Comparison of ENCODE assay signal across 14 mouse cellular contexts in the genomic region with DNA sequence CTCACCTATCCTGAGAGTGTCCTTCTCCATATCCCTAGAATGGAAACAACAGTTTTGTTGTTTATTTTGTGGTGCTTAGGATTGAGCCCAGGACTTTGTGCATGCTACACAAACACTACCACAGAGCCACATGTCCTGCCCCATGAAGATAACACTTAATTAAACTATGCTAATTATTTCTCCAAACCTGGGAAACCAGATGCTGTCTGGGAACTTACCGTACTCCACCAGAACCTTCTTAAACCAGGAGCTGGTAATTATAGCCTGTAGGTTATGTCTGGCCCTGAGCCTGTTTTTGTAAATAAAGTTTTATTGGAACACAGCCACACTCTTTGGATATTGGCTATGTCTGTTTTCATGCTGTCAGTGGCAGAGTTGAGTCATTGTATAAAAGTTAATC. TPM values are rescaled to one million over a fixed set of nuclear protein-coding genes. Genes with fewer than 3 reads are reported as not detected.
DNase-seq lines count a peak whose midpoint lies in the region; ATAC-seq and TF ChIP-seq lines count a peak whose summit lies in the region.
"Had no signal": no experiment of that assay in that cellular context is flagged by ENCODE, and none has a peak within 500 bp of the region (broad histone marks: within the 10 kb centered on the region; RNA-seq: fewer than 3 reads in every experiment).

No protein-coding gene starts in this region.

- DNase-seq in intestine, embryonic 14.5 days (ENCODE audit: low spot score): no peak
- DNase-seq in liver, embryonic 14.5 days (ENCODE audit: low read depth in 3 of 3, low spot score in 3 of 3): no peak
- no peak for DNase-seq in embryo, embryonic 10 days (ENCODE audit: low spot score)
- DNase-seq: adrenal gland, postnatal 10 days; cerebellum, postnatal 25 days; kidney, adult 8-10 months; thymus, adult 18-20 months had no signal

- no peak overlapping the region for H3K27ac ChIP-seq in intestine, embryonic 14.5 days (ENCODE audit: low read depth)
- no peak overlapping the region for H3K27ac ChIP-seq in intestine, embryonic 15.5 days
- H3K27ac ChIP-seq in embryonic facial prominence, embryonic 13.5 days: peak overlapping the region; percentile 78; the same call in 1 of the 2 replicates
- peak overlapping the region; percentile 100 for H3K27ac ChIP-seq in liver, embryonic 14.5 days
- H3K27ac ChIP-seq: left cerebral cortex, adult 2 months; midbrain, embryonic 12.5 days had no signal

- H3K4me3 ChIP-seq in erythroblast, embryonic 14.5 days (replicated peaks): peak overlapping the region; percentile 85
- H3K4me3 ChIP-seq in intestine, embryonic 14.5 days (ENCODE audit: low read depth, low read length): no peak overlapping the region
- H3K4me3 ChIP-seq in intestine, embryonic 15.5 days (replicated peaks): no peak overlapping the region
- H3K4me3 ChIP-seq in embryonic facial prominence, embryonic 13.5 days: no peak overlapping the region
- H3K4me3 ChIP-seq in liver, embryonic 14.5 days (ENCODE audit: insufficient read depth in 1 of 2, low read depth in 2 of 2, low read length in 2 of 2): peak overlapping the region; percentile 96 to 97
- H3K4me3 ChIP-seq: left cerebral cortex, adult 2 months; midbrain, embryonic 12.5 days had no signal

- WGBS in intestine, embryonic 14.5 days: 80% methylated on average over 1 of the region's 1 CpGs
- 78% methylated on average over 1 of the region's 1 CpGs for WGBS in intestine, embryonic 15.5 days
- WGBS in embryonic facial prominence, embryonic 13.5 days: 37% methylated on average over 1 of the region's 1 CpGs
- 60% methylated on average over 1 of the region's 1 CpGs for WGBS in liver, embryonic 14.5 days (ENCODE audit: insufficient replicate concordance)

- H3K9ac ChIP-seq in intestine, embryonic 14.5 days (ENCODE audit: low read length): no peak overlapping the region
- H3K9ac ChIP-seq in intestine, embryonic 15.5 days: no peak overlapping the region
- no peak overlapping the region for H3K9ac ChIP-seq in embryonic facial prominence, embryonic 13.5 days
- peak overlapping the region; percentile 99 for H3K9ac ChIP-seq in liver, embryonic 14.5 days (replicated peaks)
- H3K9ac ChIP-seq: midbrain, embryonic 12.5 days had no signal

- H3K9me3 ChIP-seq in erythroblast, embryonic 14.5 days (ENCODE audit: control insufficient read depth, low read length): no peaks in the 10 kb centered on the region
- no peaks in the 10 kb centered on the region for H3K9me3 ChIP-seq in intestine, embryonic 14.5 days (ENCODE audit: control insufficient read depth, low read length)
- no peaks in the 10 kb centered on the region for H3K9me3 ChIP-seq in intestine, embryonic 15.5 days
- no peaks in the 10 kb centered on the region for H3K9me3 ChIP-seq in embryonic facial prominence, embryonic 13.5 days
- H3K9me3 ChIP-seq in liver, embryonic 14.5 days (ENCODE audit: control insufficient read depth, low read length): no peaks in the 10 kb centered on the region
- H3K9me3 ChIP-seq: midbrain, embryonic 12.5 days had no signal

- ATAC-seq in erythroblast, adult 5-6 weeks (replicated peaks; ENCODE audit: low FRiP score, poor library complexity, severe bottlenecking): no peak
- no peak for ATAC-seq in intestine, embryonic 14.5 days (replicated peaks; ENCODE audit: low FRiP score, low TSS enrichment, low read depth)
- no peak for ATAC-seq in intestine, embryonic 15.5 days
- no peak for ATAC-seq in embryonic facial prominence, embryonic 13.5 days (ENCODE audit: insufficient number of reproducible peaks, insufficient read depth, low FRiP score, low TSS enrichment, low read depth)
- no peak for ATAC-seq in liver, embryonic 14.5 days (ENCODE audit: insufficient read depth)
- ATAC-seq in inflammation-experienced regulatory T-cells, adult 6 months: no peak

- peaks cover 78% of the 10 kb centered on the region for H3K36me3 ChIP-seq in erythroblast, embryonic 14.5 days (ENCODE audit: control insufficient read depth)
- H3K36me3 ChIP-seq in intestine, embryonic 14.5 days (ENCODE audit: control insufficient read depth, insufficient read depth, low read length): 0 out of 2 replicates have a peak, but pooled peaks cover 3% of the 10 kb centered on the region
- no peaks in the 10 kb centered on the region for H3K36me3 ChIP-seq in intestine, embryonic 15.5 days
- H3K36me3 ChIP-seq in embryonic facial prominence, embryonic 13.5 days: no peaks in the 10 kb centered on the region
- H3K36me3 ChIP-seq in liver, embryonic 14.5 days (replicated peaks; ENCODE audit: control insufficient read depth, insufficient read depth, low read depth): peaks cover 51% of the 10 kb centered on the region
- H3K36me3 ChIP-seq: midbrain, embryonic 12.5 days had no signal

- TF ChIP-seq CTCF in liver, embryonic 14.5 days (IDR thresholded peaks at IDR 0.05; ENCODE audit: low read depth): no peak

- no peak for TF ChIP-seq EP300 in liver, embryonic 14.5 days (IDR thresholded peaks at IDR 0.05; ENCODE audit: low read depth)

- H3K4me1 ChIP-seq in erythroblast, embryonic 14.5 days (ENCODE audit: control insufficient read depth): peaks cover 82% of the 10 kb centered on the region
- H3K4me1 ChIP-seq in intestine, embryonic 14.5 days (replicated peaks; ENCODE audit: control insufficient read depth, insufficient read depth, low read length): peaks cover 30% of the 10 kb centered on the region; the same call in 1 of the 2 replicates
- peaks cover 25% of the 10 kb centered on the region for H3K4me1 ChIP-seq in intestine, embryonic 15.5 days (replicated peaks)
- H3K4me1 ChIP-seq in embryonic facial prominence, embryonic 13.5 days: peaks cover 64% of the 10 kb centered on the region
- H3K4me1 ChIP-seq in liver, embryonic 14.5 days (replicated peaks; ENCODE audit: control insufficient read depth in 2 of 2, insufficient read depth in 2 of 2, low read length in 1 of 2): peaks cover 44 to 64% of the 10 kb centered on the region in 2 experiments

- no peaks in the 10 kb centered on the region for H3K27me3 ChIP-seq in erythroblast, embryonic 14.5 days (ENCODE audit: control insufficient read depth)
- H3K27me3 ChIP-seq in intestine, embryonic 14.5 days (replicated peaks; ENCODE audit: control insufficient read depth, insufficient read depth, low read length): no peaks in the 10 kb centered on the region
- H3K27me3 ChIP-seq in intestine, embryonic 15.5 days (replicated peaks): no peaks in the 10 kb centered on the region
- H3K27me3 ChIP-seq in embryonic facial prominence, embryonic 13.5 days: no peaks in the 10 kb centered on the region
- no peaks in the 10 kb centered on the region for H3K27me3 ChIP-seq in liver, embryonic 14.5 days (ENCODE audit: control insufficient read depth, insufficient read depth, low read length)

- H3K4me2 ChIP-seq in intestine, embryonic 14.5 days (ENCODE audit: low read length): peak overlapping the region; percentile 3; the same call in 1 of the 2 replicates
- H3K4me2 ChIP-seq in intestine, embryonic 15.5 days (replicated peaks): no peak overlapping the region
- peak overlapping the region; percentile 77; the same call in 1 of the 2 replicates for H3K4me2 ChIP-seq in embryonic facial prominence, embryonic 13.5 days
- peak overlapping the region; percentile 98 for H3K4me2 ChIP-seq in liver, embryonic 14.5 days (ENCODE audit: low read depth)

RNA-seq across cellular contexts. Expression of gene Fam117a, which starts 3.4 kb away (rescaled TPM):
- 184 and 248 TPM in 2 replicates for polyA plus RNA-seq in erythroblast, embryonic 14.5 days (2012)
- total RNA-seq in erythroblast, adult 5-6 weeks (2015; ENCODE audit: low replicate concordance): 321 and 423 TPM in 2 replicates
- 386 and 450 TPM in 2 replicates for total RNA-seq in erythroblast, adult 5-6 weeks (2017; ENCODE audit: low replicate concordance)
- 10.3 and 10.9 TPM in 2 replicates for polyA plus RNA-seq in intestine, embryonic 14.5 days (2014; fragmentation: Nextera tagmentation; extraction: Ambion mirVana)
- 9.6 and 10.7 TPM in 2 replicates for polyA plus RNA-seq in intestine, embryonic 15.5 days (2015; fragmentation: Nextera tagmentation; extraction: Ambion mirVana)
- 13.3 and 17.4 TPM in 2 replicates for polyA plus RNA-seq in embryonic facial prominence, embryonic 13.5 days (2015; fragmentation: Nextera tagmentation; extraction: Ambion mirVana)
- polyA plus RNA-seq in liver, embryonic 14.5 days (2012; rRNA removed): 103 and 114 TPM in 2 replicates
- 71.6 and 80.9 TPM in 2 replicates for polyA plus RNA-seq in liver, embryonic 14.5 days (2014; fragmentation: Nextera tagmentation; extraction: Ambion mirVana)
- 10 to 100 TPM; 11.4 to 28.1 (median 26.5) TPM for polyA plus RNA-seq in inflammation-experienced regulatory T-cells, adult 6 months (2017; shearing (Covaris generic))

RNA-seq across cellular contexts. Expression of gene Kat7, which starts 30.2 kb away (rescaled TPM):
- polyA plus RNA-seq in erythroblast, embryonic 14.5 days (2012): 1.3 and 1.4 TPM in 2 replicates
- total RNA-seq in erythroblast, adult 5-6 weeks (2015; ENCODE audit: low replicate concordance): 33.8 and 39.3 TPM in 2 replicates
- total RNA-seq in erythroblast, adult 5-6 weeks (2017; ENCODE audit: low replicate concordance): 41.5 and 65.5 TPM in 2 replicates
- 68.7 and 76.8 TPM in 2 replicates for polyA plus RNA-seq in intestine, embryonic 14.5 days (2014; fragmentation: Nextera tagmentation; extraction: Ambion mirVana)
- 67.3 and 68.7 TPM in 2 replicates for polyA plus RNA-seq in intestine, embryonic 15.5 days (2015; fragmentation: Nextera tagmentation; extraction: Ambion mirVana)
- 67.0 and 67.2 TPM in 2 replicates for polyA plus RNA-seq in embryonic facial prominence, embryonic 13.5 days (2015; fragmentation: Nextera tagmentation; extraction: Ambion mirVana)
- polyA plus RNA-seq in liver, embryonic 14.5 days (2012; rRNA removed): 16.3 and 19.4 TPM in 2 replicates
- polyA plus RNA-seq in liver, embryonic 14.5 days (2014; fragmentation: Nextera tagmentation; extraction: Ambion mirVana): 23.6 and 26.7 TPM in 2 replicates
- polyA plus RNA-seq in inflammation-experienced regulatory T-cells, adult 6 months (2017; shearing (Covaris generic)): 10 to 100 TPM; 45.4 to 49.3 (median 47.4) TPM

RNA-seq across cellular contexts. Expression of gene Slc35b1, which starts 44.2 kb away (rescaled TPM):
- polyA plus RNA-seq in erythroblast, embryonic 14.5 days (2012): 0.78 and 0.98 TPM in 2 replicates
- total RNA-seq in erythroblast, adult 5-6 weeks (2015; ENCODE audit: low replicate concordance): 20.8 and 23.0 TPM in 2 replicates
- 31.4 and 40.6 TPM in 2 replicates for total RNA-seq in erythroblast, adult 5-6 weeks (2017; ENCODE audit: low replicate concordance)
- polyA plus RNA-seq in intestine, embryonic 14.5 days (2014; fragmentation: Nextera tagmentation; extraction: Ambion mirVana): 85.2 and 90.5 TPM in 2 replicates
- 103 and 108 TPM in 2 replicates for polyA plus RNA-seq in intestine, embryonic 15.5 days (2015; fragmentation: Nextera tagmentation; extraction: Ambion mirVana)
- 120 and 133 TPM in 2 replicates for polyA plus RNA-seq in embryonic facial prominence, embryonic 13.5 days (2015; fragmentation: Nextera tagmentation; extraction: Ambion mirVana)
- polyA plus RNA-seq in liver, embryonic 14.5 days (2012; rRNA removed): 24.1 and 24.6 TPM in 2 replicates
- 37.4 and 44.9 TPM in 2 replicates for polyA plus RNA-seq in liver, embryonic 14.5 days (2014; fragmentation: Nextera tagmentation; extraction: Ambion mirVana)
- 10 to 100 TPM; 63.5 to 83.2 (median 70.3) TPM for polyA plus RNA-seq in inflammation-experienced regulatory T-cells, adult 6 months (2017; shearing (Covaris generic))

Comparison
In these comparisons a context has a peak if more than half of its experiments do, and no peak if none do; other contexts are left out.
1. H3K4me3 ChIP-seq: peak in erythroblast, embryonic 14.5 days (single experiment) and liver, embryonic 14.5 days (2 of 2); none in intestine, embryonic 14.5 days (single experiment), intestine, embryonic 15.5 days (single experiment) and embryonic facial prominence, embryonic 13.5 days (single experiment).
2. H3K27ac ChIP-seq: peak in embryonic facial prominence, embryonic 13.5 days (single experiment) and liver, embryonic 14.5 days (single experiment); none in intestine, embryonic 14.5 days (single experiment) and intestine, embryonic 15.5 days (single experiment).
3. RNA of gene Slc35b1, which starts 44.2 kb away (polyA plus RNA-seq): 120 to 133 TPM in embryonic facial prominence, embryonic 13.5 days, 103 to 108 TPM in intestine, embryonic 15.5 days, 85.2 to 90.5 TPM in intestine, embryonic 14.5 days, 63.5 to 83.2 TPM in inflammation-experienced regulatory T-cells, adult 6 months and 24.1 to 44.9 TPM in liver, embryonic 14.5 days; 0.78 to 0.98 TPM in erythroblast, embryonic 14.5 days; every median in the first group is over 10 times any median in the second.